Mouse (Mus musculus) urinary bladder, postnatal 36 days (tissue): Measurements from ENCODE around the gene Tshz3.
A peak's percentile ranks its signal among the peaks of the same experiment; 100 is the strongest.

Source experiments
- DNase-seq, 2 experiments: peaks; one replicate each; pipeline ENCODE4 v3.0.0; 2022; ENCODE audit warnings: low spot score in 2 of 2, mixed read lengths in 1 of 2

The Tshz3 gene

DNA sequence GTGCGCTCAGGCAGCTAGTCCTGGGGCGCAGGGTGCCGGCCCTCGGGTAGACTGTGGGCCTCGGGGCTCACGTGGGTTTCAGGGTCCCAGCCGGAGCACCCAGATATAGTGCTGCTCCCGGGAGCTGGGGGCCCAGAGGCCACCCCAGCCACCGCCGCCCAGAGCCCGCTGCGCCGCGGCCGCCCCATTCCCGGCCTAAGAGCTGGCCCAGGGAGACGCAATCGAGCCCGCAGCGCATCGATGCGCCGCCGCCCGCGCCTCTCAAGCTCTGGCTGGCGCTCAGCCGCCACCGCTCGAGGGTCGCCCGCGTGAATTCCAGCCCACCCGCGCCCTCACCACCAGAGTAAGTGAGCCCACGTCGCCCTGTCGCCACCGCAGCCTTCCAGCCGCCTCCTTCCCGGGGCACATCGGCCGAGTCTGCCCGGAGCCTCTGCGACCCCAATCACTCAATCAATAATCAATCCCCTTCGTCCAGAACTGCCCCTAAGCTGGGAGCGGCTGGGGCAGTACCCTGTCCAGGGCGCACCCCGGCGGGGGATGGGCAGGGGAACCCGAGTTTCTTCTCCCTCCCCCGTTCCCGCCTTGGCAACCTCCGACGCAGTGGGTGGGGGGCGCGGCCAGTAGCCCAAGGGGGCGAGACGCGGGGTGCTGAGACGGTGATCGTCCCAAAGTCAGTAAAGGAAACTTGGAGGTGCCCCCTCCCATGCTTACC is 1.4 kb upstream of the Tshz3 start:
- peak; percentile 56 to 60 for DNase-seq

DNA sequence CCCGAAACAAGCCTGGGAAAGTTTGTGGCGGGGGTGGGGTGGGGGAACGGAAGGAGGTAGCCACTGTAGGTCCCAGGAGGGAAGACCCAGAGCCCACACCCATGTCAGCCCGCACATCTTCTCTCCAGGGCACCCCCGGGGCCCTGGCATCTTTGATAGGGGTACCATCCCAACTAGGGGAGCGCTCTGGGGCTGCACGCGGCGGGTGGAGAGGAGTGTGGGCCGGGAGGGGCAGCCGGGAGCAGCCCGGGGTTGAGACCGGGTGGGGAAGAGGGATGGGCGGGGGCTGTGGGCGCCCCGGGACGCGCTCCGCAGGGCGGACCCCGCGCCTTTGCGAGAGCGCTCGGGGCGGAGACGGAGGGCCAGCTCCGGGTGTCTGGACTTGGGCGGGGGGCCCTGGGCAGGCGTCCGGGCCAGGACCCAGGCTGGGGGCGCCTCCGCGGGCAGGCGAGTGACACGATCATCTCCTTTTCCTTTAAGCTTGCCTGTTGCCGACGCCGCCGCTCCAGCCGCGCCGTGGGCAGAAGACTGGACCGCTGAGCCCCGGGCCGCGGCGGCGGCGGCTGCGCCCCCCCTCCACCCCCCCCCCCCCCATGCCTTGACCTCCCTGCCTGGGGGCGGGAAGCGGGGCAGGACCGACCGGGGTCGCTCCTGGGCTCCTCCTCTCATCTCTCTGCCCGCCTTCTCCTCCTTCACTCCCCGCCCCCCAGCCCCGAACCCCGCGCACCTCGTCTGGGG is 631 bp upstream of the Tshz3 start:
- peak; percentile 42 to 57 for DNase-seq

DNA sequence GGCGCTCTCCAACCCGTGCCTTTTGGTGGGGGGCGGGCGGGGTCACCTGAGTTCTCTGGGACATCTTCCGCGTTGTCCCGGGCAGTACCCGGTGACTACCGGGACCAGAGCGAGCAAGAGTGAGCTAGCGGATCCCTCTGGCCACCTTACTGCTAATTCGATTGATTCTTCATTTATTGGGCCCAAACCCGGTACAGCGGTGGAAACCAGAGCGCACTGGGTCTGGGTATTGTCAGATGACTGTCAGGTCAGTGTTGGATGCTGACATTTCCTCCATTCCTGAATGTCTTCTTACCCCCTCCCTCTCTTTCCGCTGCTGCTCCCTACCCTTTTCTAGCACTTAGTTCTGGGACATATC is 650 bp downstream of the Tshz3 start:
- no peak for DNase-seq

DNA sequence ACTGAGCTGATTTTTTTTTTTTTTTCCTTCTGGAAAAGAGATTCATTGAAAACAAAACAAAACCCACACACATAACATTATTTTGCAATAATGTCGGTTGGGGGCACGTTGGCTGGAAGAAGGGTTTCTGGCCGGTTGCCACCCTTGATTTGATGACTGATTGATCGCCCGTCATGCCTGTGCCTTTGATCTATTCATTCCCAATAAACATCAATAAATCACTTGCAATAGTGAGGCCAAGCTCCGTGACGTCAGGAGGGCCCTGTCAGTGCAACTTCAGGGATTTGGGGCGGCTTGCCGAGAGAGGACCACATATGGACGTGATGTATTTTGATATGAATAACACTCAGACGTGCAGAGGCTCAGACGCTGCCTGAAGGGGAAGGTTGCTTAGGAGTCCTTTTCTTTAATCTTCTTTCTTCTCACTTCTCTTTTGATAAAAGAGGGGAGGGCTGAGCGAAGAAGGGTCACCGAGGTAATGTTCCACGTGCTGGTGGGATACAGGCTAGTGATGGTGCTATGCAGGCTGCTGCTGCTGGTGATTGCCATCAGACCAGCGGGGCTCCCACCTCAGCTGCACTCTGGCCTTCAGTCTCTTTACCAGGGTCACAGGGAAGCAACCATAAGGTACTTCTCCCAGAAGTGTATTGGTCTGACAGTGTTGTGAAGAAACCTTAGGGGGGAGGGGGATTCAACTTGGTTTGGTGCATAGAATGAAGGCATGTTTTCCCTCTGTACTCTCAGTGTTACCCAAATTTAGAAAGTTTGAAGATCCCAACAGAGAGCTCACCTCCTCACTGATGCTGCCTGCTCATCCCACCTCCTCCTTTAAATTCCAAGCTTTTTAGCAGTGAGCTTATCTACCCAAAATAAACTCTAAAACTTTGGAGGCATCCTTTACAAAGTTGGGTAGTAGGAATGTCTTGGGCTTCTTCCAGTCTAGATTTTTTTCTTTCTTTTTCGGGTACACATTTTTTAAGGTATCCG is 1.4 kb downstream of the Tshz3 start:
- DNase-seq = no peak

DNA sequence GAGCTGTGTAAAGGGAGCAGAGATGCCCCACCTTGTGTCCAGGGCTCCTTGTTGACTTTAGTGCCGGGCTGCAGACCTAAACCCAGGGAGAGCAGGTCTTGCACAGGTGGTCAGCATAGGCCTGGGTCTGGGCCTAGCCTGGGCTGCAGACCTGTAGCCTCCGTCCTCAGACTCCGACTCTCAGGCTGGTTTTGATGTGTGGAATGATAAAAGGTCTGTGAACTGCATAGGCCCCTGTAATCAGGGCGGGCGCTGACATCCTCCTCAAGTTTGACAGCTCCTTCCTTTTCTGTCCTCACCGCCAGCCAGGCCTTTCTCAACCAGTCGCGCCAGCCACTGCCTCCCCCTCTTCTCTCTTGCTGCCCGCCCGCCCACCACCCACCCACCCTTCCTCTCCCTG is 8.7 kb downstream of the Tshz3 start:
- no peak for DNase-seq

DNA sequence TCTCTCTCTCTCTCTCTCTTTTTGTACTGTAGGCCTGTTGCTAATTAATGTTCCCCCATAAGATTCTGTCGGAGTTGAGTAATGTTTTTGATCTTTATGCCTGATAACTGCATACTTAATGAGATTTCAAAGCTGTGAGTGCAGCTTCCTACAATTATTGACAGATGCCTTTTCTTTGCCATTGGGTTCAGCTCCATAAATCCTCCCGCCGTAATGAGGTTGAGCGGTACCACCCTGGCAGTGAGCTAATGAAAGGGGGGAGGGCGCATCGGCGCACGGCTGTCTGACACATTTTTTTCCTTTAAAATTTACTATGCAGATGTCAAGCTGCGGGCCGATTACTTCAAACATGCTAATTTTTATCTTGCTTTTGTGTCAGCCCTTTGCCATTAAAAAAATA is 9.3 kb downstream of the Tshz3 start:
- DNase-seq = no peak

DNA sequence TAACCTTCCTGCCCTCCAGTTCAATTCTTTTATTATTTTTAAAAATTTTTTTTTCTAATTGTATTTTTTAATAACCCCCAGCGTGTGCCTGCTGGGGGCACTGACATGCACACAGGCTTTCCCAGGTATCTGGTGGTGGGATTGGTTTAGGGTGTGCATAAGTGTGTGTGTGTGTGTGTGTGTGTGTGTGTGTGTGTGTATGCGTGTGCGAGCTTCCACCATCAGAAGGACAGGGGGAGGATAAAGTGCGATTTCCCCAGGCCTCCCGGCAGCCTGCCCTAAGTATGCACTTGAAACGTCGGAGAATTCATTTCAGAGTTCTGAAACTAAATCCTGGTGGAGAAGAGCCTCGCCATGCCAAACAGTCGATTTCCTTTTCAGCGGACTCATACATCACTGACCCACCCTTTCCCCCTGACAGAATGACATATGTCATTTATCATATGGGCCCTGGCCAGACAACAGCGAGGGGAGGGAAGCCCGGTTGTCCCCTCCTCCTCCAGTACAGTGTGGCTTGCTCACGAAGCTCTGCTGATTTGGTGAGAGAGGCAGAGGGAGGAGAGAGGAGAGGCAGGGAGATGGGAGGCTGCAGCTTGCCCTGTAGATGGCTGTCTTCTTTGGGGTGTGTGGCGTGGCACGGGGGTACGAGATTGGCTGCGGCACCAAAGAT is 9.9 kb downstream of the Tshz3 start:
- no peak for DNase-seq

DNA sequence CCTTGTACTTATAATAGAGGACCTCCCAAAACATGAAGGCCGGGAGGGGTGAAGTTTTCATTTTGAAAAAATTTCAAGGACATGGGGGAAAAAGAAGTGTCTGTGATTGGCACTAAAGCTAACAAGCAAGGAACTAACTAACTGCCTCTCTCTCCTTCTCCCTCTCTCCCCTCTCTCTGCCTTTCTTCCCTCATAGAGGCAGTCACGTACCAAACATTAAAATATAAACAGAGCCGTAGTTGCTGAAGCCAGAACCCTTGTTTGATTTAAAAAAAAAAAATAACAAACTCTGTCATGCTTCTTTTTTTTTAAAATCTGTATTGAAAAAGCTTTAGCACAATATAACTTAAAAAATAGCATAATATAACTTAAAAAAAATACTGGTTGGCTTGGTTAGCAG is 10.9 kb downstream of the Tshz3 start:
- DNase-seq = no peak

DNA sequence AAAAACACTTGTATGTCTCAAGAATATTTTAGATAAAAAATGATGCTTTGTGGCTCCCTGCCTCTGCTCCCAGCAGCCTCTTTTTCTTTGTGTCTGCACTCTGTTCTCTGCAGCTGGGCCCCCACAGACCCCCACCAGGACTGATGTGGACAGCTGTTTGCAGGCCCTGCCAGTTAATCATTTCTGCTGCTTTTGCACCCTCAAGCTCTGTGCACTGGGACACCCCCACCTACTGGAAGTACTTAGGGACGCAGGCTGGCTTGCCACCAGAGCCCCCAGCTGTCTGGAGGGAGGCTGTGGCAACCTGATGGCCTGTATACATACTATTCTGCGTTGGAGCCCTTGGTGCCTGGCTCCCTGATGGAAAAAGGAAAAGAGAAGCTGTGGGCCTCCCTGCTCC is 11.3 kb downstream of the Tshz3 start:
- no peak for DNase-seq

DNA sequence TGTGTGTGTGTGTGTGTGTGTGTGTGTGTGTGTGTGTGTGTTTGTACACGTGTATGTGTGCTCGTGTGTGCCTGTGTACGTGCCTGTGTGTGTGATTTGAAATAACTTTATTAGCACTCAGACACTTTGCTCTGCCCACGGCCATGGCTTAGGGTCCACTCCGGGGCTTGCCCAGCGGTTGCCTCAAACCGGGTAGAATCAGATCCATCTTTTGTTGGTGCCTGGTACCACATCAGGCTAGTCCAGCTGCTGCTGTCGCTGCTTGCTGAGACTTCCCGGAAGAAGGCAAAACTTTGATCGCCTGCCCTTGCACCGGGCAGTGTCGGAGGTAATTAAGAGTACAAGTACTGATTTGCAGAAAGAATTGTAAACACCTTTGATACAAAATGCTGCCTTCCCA is 12.1 kb downstream of the Tshz3 start:
- DNase-seq = no peak

DNA sequence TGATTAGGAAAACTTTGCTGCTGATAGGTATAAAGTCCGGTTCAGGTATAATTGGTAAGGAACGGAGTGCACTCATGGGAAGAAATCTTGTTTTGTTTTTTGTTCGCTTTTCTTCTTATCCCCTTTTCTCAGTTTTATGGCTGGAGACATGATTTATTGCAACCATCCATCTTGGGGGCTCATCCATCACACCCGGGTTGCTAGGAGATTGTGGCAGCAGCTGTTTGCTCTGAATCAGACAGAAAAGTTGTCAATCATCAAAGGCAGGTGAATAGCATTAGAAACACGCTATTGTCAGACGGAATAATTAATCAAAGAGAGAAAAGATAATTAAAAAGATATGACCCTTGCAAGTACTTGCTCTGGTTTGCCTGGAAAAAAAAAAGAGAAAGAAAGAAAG is 12.5 kb downstream of the Tshz3 start:
- DNase-seq = no peak

DNA sequence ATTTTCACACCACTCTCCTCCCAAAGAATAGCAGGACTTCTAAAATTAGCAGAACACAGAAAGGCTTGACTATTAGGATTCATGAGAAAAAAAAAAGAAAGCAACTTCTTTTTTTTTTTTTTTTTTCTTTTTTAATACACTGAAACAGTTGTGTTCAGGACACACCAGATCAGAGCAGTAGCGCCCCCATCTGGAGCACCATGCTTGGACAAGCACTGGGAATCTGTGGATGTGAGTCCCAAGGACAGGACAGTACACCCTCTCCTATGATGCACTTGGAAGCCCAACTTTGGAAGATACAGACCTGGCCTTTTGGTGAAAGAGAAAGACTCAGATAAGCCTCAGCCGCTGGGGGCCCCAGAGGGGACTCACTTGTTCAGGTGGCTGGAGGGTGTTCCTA is 13.8 kb downstream of the Tshz3 start:
- no peak for DNase-seq

DNA sequence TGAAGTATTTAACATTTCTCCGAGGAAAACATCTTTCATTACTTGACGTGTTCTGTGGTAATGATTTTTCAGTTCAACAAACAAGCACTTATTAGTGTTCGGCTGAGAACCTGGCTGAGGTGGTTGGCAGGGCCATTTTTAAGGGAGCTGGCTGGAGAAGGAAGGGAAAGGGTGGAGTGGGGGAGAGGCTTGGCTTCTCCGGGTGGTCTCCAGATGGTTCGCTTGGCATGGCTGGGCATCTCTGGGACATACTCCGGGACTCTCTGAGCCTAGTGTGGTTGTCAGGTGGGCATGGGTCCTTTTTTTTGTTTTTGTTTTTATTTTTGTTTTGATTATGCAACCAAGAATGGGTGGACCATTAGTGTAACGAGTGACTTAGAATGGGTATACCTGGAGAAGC is 16.4 kb downstream of the Tshz3 start:
- DNase-seq = no peak

DNA sequence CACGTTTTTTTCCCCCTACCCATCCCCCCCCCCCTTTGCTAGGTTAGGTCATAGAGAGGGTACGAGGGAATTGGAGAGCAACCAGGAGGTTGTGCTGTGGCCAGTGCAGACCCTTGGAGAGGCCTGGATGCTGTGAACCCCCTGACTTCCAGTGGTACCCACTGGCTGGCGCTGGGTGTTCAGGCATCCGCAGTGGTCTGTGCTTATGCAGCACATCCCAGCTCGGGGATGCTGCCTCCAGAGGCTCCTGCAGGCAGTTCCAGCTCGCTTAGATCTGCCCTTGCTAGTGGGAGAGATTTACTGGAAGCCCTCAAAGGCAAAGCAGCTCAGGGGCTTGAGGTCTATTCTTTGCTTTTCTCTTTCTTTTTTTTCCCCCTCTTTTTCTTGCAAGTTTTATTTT is 19.3 kb downstream of the Tshz3 start:
- DNase-seq = no peak

DNA sequence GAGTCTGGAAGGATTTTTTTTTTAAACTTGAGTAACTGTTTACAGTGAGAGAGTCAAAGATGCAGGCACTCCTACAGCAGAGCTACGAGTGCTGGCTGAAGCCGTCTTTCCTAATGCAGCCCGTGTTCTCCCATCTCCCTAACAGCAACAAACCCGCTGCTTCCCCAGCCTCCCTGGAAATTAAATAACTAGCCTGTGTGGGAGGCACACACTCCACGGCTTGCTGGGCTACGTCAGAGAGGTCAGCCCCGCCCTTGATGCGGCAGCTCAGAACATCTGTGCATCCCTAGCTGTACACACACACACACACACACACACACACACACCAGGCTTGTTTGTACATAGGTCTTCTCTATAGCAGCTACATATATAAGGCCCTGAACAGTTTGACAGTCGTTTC is 22.9 kb downstream of the Tshz3 start:
- DNase-seq = no peak

DNA sequence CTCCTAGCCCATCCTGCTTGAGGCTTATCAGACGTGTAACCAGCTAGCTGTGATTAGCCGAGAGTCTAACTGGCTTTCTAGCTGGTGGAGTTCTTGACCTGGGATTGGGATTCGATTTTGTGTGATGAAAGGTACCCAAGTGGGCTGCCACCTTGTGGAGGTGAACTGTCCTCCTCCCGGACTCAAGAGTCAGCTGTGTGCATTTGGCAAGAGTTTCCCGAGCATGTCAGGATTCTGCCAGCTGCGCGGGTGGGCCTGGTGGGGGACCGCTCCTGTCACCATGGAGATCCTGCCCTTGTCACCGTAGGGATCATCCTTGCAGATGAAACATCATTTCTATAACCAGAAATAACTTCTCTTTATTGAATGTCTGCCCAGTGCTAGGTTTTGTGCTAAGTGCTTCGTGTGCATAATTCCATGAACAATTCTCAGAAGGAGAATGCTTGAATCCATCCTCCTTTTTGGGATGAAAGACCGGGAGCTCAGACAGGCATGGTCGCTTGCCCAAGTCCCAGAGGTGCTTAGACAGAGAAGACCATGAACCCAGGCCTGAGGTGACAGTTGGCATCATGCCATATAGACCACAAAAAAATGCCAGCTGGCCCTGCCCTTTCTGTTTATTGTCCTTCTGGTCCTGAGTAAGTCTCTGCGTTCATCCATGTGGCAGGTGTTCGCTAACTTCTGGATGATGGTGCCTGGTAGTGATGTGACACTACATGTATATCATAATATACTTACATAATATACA is 38.6 kb downstream of the Tshz3 start:
- DNase-seq = no peak

DNA sequence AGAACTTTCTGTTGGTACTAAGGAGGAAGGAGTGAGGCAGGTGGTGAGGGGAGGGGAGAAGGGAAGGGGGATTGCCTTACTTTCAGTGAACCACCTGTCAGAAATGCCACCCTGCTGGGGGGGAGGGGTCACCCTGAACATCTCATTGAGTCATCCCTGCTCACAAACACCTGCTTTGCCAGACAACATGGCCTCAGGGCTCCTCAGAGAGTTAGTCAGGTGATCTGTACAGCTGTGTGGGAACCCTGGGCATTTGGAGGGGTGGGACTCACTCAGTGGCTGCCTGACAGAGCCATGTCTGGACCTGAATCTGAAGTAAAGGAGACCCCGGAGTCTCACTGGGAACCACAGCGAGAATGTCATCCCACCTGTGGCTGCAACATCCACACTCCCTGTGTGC is 53.6 kb downstream of the Tshz3 start:
- DNase-seq = no peak

DNA sequence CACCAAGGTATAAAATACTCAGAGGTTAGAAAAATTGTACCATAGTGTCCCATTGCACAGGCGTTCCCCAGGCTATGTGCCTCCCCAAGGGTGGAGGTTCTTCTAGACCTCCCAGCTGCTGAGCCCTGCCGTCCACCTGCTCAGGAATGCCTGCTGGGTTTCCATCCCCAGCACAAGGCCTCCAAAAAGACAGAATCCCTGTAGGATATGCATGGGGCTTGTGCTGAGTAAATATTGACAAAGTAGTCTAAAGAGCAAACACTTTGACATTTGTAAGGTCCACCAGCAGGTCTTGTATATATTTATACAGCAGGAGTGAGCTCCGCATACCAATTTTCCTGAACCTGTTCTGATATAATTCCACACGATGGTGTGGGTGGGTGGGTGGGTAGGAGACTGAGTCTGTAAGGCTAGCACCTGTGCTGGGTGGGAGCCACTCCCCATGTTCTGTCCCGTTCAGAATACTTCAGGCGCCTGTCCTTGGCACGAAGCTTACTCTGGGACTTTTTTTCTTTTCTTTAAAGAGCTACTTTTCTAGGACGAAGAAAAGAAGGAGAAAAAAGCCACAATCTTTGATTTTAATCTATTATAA is 69.7 kb downstream of the Tshz3 start:
- no peak for DNase-seq

DNA sequence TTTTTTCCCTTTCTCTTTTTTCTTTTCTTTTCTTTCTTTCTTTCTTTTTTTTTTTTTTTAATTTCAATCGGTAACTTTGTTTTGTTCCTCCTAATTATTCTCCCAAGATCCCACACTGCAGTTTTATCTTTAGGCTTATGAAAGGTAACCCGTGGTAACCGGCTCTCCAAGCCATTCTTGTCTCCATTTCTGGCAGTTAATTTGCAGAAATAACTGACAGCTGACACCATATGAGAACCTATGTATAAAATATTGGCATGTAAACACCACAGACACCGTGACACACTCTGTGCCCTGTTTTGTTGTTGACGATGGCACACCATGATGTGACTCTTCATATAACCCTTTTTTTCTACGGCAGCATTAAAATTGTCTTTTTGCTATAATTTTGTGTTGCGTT is 75.2 kb downstream of the Tshz3 start:
- DNase-seq = no peak

DNA sequence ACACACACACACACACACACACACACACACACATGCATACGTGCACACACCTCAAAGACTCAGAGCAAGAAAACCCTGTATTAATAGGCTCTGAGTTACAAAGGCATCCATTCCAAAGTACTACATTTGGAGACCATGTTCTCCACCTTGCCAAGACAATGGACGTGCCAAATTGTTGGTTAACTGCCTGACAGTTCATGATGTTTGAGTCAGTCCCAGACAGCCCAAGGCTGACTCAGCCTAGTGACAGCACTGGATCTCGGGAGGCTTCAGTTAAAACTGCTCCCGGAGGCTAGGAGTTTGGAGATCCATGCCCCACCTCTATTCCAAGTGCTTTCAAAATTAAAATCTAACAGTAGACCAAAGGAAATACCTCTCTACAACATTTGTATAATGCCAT is 79.0 kb downstream of the Tshz3 start:
- no peak for DNase-seq

DNA sequence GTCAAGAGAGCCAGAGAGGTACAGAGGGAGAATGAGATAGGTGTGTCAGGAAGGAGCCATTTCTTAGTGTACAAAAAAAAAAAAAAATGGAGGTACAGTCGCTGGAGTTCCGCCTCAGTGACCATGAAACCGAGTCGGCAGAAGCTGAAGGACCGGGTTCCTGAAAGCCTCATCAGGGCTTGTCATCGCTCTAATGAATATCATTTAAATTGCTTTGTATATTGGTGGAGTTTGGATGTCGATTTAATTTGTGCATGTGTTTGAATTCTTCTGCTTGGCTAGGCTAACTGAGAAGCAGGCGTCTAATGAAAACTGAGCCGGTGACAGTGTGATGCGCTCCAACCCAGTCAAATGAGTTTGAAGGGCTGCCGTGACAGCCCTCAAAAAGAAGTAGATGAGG is 80.5 kb downstream of the Tshz3 start:
- no peak for DNase-seq
